Mouse (Mus musculus) kidney, postnatal 14 days (tissue): ENCODE results near the gene Zfhx3.
A peak's percentile ranks its signal among the peaks of the same experiment; 100 is the strongest.

ENCODE experiments used
- DNase-seq: peaks from one replicate; pipeline ENCODE4 v3.0.0; 2022; ENCODE audit warnings: mixed read lengths

Zfhx3 gene

DNA sequence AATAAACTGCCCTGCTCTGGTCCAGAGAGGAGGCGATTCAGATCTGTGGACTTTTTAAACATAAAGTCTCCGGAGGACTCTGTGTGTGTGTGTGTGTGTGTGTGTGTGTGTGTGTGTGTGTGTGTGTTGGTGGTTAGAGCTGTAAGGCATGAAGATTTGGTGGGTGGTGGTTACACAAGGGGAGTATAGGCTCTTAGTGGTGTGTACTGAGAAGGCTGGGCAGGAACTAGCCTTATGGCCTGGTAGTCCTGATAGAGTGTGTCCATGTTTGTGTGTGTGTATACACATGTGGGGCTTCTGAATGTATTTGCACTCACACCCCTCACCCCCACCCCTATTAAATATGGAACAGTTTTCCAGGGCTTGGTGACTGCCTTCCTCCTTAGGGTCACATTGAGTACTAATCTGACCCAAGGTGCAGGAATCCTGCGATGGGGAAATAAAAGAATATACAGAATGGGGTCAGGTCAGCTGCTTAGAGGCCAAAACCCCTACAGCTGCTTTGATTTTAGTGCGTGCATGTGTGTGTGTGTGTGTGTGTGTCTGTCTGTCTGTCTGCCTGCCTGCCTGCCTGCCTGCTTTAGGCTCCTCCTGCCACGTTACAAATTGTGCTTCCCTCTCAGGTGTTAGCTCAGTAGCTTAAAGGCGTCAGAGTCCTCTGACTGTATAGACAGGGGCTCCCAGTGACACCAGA, 764.6 kb downstream of the Zfhx3 start:
- DNase-seq, result no peak

DNA sequence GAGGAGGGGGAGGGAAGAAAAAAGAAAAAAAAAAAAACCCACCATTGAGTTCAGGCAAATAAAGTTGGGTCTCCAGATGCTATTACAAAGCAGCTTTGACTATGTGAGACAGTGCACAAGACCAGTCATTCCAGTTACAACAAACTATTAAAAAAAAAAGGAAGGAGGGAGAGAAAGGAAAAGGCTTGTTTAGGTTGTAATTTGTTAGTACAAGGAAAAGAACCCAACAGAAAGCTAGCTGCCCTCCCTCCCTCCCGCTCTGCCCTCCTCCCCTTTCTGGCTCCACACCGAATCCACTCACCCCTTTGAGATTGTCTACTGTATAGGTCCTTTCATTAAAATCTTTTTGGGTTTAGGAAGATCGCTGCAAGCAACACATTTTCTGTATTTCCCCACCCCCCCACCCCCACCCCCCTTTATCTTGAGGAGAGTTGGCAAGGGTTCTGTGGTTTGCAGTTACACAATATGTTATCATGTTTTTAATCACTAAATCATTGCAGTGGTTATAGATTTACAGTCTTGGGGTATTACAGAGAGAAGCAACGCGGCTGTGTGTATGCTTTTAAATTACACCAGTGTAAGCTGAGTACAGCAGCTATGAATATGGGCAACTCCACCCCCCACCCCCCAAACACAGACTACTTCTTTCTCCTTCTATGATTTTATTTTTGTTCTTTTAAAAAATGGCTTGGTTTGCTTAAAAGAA, 765.3 kb downstream of the Zfhx3 start:
- DNase-seq, result no peak

DNA sequence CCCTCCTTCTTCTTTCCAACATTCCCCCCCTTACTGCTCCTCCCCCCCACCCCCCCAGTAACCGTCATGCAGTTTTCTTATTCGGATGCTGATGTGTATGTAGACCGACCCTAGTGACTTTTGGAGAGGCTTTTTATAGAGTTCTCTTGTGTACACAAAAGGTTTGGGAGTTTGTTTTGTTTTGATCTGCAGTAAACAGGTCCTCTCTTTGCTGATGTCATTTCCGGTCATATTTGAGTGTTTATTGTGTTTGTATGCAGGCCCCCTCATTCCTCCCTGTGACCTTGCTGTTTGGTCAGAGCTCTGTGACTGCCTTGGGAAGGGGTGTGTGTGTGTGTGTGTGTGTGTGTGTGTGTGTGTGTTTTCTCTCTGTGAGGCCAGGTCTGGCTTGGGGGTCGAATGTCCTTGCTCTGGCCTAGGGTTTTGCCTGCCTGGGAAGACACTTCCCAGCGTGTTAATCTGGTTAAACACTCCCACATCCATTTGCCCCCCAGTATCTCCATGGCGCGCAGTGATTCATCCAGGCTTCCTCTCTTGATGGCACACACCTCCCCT, 766.5 kb downstream of the Zfhx3 start:
- peak; percentile 42 for DNase-seq

DNA sequence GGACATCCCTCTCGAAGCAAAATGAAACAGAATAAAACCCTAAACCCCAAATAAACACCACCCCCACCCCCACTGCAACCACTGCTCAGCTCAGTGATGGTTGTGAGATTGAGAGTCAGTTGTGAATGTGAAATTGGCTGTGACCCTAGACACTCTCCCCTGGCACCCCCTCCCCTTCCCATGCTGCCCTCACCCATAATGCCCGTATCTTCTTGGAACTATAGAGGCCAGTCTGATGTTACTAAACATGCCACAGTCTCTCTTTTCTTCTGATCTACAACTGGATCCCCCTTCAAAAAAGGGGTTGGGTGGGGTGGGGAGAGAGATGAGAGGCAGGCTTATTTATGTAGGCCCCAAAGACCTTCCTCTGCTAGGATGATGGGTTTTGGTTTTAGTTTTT, 767.0 kb downstream of the Zfhx3 start:
- DNase-seq, result no peak

DNA sequence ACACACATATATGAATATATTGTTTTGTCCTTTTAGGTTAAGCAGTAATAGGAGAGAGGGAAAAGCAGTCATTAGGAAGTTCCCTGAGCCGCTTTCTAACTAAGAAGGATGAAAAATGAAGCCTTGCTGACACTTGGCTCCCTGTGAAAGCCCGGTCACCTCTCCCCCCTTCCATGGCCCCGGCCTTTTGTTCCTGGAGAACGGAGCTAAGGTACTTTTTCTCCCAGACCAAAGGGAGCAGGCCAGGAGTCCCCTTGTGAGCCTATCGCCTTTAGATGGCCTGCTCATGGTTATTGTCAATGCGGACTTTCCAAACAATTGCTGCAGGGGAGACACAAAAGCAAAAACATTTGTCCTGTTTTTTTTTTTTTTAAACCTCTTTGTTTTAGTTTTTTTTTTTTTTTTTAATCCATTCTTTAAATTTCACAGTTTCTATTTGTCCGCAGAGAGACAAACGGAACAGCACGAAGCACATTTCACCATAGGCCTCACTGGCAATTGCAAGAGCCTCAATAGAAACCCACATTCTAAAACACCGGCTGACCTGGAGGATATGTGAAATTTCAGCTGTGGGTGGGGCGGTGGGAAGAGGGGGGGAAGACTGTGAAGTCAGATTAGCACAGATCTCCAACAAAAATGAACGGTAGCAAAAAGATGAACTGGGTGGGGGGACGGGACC, 767.6 kb downstream of the Zfhx3 start:
- DNase-seq, result peak; percentile 34

DNA sequence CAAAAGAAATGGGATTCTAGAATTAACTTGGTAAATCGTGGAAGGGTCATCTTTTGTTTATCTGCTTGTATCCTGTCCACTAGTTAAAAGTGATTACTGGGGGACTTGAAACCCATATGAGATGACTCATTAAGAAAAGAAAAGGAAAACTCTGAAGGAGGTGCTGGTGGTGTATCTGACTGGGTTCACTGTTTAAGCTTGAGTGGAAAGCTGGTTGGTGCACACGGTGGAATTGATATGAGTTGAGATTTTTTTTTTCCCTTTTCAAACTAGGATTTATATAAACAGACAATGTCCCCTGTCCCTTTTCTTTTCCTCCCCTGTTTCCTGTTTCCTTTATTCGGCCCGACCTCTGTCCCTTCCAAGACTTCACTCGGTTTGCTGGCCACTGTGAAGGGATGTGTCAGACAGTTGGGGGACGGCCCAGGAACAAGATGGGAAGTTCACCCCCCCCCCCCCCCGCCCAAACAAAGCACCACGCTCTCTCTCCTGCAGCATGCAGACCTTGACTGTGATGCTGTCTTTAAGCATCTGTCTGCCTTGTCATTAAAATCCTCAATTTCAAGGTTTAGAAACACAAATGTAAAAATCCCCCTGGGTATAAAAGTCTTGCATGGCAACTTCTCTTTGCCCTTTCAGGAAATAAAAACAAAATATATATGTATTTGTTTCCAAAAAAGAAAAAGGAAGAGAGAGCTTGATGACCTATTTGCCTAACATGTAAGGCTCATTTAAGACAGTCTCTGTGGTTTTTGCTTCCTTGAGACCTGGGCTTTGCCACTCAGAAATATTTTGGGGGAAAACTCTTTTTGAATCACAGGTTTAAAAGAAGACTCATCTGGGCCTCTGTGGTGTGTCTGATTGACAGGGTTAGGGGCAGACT, 768.4 kb downstream of the Zfhx3 start:
- DNase-seq, result peak; percentile 52

DNA sequence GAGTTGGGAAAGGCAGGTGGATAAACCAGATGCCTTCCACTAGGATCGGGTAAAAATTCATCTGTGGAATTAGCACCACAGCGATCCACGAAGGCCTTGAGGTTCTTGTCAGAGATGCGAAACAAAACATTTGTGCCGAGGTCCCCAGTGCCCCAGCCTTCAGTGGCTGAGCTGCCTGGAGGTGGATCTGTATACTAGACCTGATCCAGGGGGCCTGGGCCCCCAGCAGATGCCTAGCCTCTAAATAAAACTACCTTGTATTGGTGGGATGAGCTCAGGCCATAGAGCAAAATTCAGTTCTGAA, 769.0 kb downstream of the Zfhx3 start:
- DNase-seq, result no peak

DNA sequence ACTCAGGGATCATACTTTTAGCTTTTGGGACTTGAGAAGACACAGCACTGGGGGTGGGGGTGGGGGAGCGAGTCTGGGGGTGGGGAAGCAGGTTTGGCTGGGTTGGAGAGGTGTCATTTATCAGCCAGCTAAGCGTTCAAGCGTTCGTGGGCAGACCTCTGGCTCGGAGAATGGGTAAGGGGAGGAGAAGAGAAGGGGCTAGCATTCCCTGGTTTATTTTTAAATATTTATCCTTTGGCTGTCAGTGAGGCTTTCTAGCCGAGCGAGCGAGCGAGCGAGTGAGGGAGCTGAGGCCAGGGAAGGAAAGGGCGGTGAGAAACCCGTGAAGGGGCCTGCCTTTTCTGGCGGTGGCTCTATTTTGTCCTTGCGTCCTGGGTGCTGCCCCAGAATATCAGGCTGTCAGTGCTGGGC, 769.6 kb downstream of the Zfhx3 start:
- DNase-seq, result no peak

DNA sequence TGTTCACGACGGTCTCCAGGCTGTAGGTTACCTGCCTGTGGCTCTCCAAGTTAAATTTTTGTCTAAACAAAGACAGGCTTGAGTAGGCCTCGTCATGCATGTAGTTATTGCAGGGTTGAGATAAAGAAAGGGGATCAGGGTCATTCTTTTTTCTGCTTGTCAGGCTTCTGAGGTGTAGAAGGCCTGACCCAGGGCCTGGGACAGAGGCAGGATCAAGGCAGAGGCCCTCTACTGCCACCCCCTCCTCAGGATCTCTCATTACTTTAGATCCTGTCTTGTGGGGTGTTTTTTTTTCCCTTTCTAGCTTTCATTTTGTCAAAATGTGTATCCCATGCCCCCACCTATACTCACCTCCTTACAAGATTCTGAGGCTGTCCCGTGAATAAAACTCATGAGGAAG, 770.2 kb downstream of the Zfhx3 start:
- DNase-seq, result no peak

DNA sequence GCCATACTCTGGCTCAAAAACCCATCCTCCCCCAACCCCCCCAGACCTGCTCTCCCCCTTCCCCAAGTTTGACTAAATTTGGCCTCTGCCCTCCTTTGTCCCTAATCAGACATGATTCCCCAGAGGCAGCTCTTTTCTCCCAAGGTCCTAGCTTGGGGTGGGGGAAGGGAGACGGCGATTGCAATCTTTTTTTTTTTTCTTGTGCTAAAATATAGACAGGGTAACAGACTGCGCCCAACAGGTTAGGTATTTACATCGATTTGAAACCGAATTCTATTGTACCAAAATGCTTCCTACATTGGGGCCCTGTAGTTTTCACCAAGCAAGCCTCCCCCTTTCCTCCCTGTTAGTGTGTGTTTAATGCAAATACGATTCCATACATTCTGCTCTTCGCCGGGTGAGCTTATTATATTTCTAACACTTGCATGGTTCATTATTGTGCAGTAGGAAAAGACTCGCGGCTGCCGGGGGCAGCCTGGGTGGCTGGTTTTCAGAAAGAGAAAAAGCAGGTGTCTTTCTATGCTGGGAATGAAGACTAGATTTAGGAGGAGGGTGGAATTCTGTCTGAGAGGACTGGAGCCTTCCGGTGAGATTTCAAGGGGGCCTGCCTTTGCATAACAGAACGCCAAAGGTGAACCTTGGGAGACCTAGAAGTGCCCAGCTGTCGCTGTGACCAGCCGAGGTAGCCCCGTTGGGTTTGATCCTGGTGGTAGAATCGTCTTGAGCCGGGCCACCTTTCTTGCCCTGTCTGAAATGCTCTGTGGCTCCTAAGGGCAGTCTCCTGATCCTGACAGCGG, 771.1 kb downstream of the Zfhx3 start:
- no peak for DNase-seq

DNA sequence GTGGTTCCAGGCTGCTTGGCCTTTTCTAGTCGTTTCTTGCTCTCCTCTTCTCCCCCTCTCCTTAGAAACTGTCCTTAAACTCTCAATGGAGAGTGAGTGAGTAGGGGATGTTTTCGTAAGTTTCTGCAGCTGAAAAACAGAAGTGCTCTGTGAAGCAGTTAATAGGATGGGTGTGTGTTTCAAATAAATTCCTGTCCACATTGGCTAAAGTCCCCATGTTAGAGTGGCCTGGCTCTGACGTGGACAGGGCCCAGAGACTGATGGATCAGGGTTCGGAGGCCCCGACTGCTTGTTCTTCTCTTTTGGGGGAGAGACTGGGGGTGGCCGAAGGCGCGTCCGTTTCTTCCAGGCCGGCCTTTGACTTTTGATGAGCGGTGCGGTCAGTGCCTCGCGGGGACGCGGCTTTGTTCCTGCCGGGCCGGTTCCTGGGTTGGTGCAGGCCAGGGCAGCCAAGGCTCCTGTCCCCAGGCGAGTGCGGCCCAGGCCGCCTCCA, 771.7 kb downstream of the Zfhx3 start:
- DNase-seq, result no peak

DNA sequence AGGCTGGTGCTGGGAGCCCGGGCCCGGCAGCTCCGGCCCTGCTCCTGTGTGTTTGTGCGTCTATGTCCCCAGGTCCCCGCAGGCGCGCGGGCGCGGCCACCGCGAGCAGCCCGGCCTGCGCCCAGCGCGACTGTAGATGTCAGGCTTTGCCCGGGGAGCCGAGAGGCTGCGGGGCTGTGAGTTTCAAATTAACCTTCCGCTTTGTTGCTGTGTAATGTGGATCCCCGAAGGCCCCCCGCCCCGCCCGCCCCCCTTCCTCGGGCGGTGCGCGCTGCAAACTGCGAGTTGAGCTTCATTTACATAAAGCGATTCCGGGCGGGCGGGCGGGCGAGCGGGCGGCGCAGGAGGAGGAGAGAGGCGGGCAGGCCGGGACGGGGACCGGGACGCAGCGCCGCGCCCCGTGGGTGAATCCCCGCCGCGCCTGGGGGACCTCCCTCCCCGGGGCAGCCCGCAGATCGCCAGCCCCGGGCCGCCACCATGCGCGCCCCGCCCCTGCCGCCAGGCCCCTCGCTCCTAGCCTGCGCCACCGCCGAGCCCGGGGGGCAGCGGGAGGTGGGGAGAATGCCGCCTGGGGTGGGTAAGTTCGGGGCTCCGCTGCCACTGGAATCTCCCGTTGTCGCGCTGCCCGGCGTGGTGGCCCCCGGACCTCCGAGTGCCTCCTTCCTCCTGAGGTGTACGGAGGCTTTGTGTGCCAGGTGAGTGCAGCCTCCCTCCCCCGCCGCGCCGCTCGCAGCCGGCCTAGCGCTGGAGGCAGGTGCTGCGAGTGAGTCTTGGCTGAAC, 772.4 kb downstream of the Zfhx3 start:
- DNase-seq, result peak; percentile 81

DNA sequence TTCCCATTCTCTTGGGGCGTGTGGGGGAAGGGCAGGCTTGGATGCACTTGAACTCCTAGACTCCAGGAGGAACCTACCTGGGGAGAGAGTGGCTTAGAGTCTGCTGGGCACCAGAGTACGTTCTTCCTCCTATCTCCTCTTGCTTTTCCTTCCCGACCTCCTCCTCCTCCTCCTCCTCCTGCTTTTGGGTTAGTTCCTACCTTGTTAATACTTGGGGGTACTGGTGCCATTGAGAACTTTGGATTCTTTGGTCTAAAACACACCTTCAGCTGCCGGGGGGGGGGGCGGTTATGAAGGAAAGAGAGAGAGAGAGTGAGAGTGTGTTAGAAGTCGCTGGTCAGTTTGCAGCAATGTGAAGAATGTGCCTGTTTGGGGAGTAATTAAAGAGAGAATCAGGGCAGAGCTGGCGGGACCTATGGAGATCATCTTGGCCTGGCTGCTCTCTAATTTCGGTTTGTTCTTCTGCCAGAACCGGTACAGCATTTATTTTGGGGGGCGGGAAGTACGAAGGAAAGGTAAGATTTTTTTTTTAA, 773.0 kb downstream of the Zfhx3 start:
- DNase-seq, result no peak

DNA sequence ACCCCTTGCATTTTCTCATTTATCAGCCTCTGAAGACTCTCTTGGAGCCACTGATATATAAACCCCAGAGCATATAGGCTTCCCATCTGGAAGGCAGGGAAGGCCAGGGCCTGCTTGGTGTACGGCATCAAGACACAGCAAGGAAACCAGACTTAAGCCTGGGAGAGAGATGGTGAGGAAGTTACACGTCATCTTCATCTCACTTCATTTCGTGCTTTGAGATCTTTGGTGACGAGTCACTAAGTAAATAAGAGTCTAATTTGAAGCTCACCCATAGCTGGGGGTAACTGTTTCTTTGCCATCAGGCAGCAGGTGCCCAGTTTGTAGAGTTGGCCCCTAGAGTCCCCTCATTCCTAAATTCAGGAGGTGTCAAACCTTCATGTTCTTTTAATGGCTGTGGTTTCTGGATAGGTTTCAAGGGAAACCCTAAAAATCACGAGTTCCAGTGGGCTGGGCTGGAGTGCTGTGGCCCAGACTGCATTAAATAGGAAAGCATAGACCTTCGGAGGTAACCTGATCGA, 773.9 kb downstream of the Zfhx3 start:
- no peak for DNase-seq

DNA sequence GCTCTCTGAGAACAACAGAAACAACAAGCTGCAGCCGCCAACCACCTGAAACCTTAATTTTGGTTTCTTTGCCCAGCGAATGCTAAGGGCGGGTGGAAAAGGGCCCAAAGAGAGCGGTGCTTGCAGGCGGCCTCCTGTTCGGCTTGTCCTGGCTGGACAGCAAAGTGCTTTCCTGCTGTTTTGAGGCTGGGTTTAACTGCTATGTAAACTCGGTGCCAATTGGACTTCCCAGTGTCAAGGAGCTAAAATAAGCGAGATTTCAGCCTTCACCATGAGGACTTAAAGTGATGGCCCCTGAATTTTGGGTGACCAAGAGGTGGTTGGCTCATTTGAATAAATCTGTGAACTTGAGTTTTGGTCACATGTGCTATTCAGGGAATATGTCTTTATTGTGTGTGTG, 775.1 kb downstream of the Zfhx3 start:
- no peak for DNase-seq

DNA sequence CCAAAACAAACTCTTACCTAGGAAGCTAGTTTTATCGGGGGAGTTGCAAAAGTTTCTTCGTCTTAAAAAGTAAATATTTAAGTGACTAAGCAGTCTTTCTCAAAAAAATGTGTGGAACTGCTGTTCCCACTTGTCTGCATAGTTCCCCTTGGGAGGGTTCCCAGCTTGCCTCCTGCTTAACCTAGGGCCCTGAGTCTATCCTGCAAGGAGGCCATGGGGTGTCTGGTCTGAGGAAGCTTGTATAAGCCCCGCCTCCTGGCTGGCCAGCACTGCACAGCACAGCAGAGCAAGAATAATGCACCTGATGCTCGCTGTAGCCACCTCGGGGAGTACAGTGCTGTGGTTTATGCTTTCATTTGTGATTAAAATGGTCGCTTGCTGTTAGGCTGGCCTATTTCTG, 775.6 kb downstream of the Zfhx3 start:
- DNase-seq, result peak; percentile 37

DNA sequence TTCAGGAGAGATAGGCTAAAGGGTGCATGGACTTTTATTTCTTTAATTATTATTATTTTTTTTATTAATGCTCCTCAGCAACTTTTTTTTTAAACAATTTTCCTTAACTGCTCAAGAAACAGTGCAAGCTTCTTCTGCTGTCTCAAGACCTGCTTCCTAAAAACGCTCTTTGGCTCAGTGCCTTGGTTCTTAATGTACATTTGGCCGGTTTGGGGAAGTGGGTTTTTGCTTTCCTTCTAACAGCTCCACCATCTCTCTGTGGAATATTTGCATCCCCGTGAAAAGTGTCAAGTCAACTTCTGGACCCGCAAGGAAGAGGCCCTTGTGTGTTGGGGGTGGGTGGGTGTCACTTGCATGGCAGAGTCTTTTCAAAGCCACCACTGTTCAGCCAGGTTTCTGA, 778.4 kb downstream of the Zfhx3 start:
- DNase-seq, result no peak

DNA sequence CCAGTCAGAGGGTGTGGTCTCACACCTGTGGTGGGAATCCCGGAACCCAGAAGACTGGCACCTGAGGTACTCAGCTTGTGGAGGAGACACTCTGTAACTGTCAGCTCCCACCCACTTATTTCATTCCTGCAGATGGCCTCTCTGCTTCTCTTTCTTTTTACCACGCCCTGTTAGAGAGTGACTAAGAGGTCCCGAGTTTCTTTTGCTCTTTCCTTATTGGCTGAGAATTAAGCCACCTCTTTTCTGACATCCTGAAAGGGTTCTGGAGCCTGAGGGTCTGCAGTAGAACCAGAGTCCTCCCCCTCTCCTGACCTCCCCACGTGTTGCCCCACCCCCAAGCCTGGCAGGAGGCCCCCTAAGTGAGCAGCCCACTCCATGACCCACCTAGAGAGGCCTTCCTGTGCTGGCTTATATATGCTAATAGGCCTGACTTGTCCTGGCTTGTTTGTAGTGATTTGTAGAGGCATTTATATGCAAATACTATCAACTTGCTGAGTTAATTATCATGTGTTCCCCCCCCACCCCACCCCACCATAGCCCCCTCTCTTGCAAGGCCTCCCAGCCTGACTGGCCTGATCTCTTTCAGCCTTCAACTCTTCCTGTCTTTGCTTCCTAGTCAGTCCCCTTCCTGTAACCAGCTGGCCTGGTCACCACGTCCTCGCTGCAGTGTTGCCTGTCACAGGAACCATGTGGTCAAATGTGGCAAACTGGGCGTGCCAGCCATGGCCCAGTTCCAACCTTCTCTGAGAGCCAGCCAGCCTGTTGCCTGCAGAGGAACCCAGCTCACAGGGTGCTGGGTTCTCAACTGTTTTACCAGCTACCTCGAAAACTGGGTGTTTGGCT, 780.4 kb downstream of the Zfhx3 start:
- DNase-seq, result peak; percentile 83

DNA sequence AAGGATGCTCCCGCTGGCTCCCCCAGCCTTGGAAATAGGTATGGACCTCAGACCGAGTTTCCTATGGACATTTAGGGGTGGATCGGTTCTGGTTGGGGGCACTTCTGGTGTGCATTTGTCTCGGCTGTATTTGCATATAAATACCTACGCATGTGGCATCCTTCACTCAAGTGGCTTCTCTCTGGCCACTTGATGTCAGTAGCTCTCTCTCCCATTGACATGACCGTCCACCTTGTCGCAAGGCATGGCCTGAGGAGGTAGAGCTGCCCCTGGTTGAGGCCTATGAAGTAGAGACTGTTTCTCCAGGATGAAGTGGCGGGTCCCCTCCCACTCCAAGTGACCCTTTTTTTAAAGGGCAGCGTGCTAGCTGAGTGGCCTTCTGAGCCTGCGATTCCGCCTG, 781.2 kb downstream of the Zfhx3 start:
- no peak for DNase-seq
